Mouse (Mus musculus) myocyte (in vitro differentiated cells): ENCODE data around the gene Higd2a. TPM values are rescaled to one million over a fixed set of nuclear protein-coding genes. Genes with fewer than 3 reads are reported as not detected.

Experiments used
- H3K27me3 ChIP-seq: one replicate; pipeline ENCODE4 v1.6.1; 2011; ENCODE audit not compliant: control insufficient read depth, insufficient read depth, insufficient read length
- H3K36me3 ChIP-seq: one replicate; pipeline ENCODE4 v1.6.1; 2011; ENCODE audit not compliant: control insufficient read depth, insufficient read depth
- H3K4me2 ChIP-seq: one replicate; pipeline ENCODE4 v1.6.1; 2011; ENCODE audit warnings: low read depth, control low read depth
- H3K4me3 ChIP-seq: one replicate; pipeline ENCODE4 v1.5.1; 2011; ENCODE audit warnings: mild to moderate bottlenecking, control low read depth, moderate library complexity
- H3K79me2 ChIP-seq: one replicate; pipeline ENCODE4 v1.6.1; 2011; ENCODE audit not compliant: control insufficient read depth, insufficient read depth
- H3ac ChIP-seq: one replicate; pipeline ENCODE4 v1.6.1; 2011; ENCODE audit not compliant: control insufficient read depth, insufficient read length
- CEBPB ChIP-seq: IDR thresholded peaks from 2 replicates; pipeline ENCODE4 v1.6.1; 2011; ENCODE audit warnings: mild to moderate bottlenecking, moderate library complexity; ENCODE audit not compliant: poor library complexity, insufficient read depth, severe bottlenecking
- E2F4 ChIP-seq: IDR thresholded peaks from one replicate; pipeline ENCODE4 v1.6.1; 2011; ENCODE audit warnings: mild to moderate bottlenecking, control low read depth, moderate library complexity; ENCODE audit not compliant: insufficient read depth
- MAX ChIP-seq: IDR thresholded peaks from one replicate; pipeline ENCODE4 v1.6.1; 2011; ENCODE audit warnings: low read depth, mild to moderate bottlenecking, control low read depth
- MYOD1 ChIP-seq, 3 experiments: IDR thresholded peaks; one replicate each; pipeline ENCODE4 v1.6.1; 2011; ENCODE audit warnings: control low read depth in 2 of 3, low read depth in 2 of 3, mild to moderate bottlenecking in 2 of 3, moderate library complexity in 1 of 3; ENCODE audit not compliant: insufficient read length in 2 of 3, control insufficient read depth in 1 of 3
- MYOG ChIP-seq, 3 experiments: IDR thresholded peaks; one replicate each; pipeline ENCODE4 v1.6.1; 2011; ENCODE audit warnings: control low read depth in 2 of 3, low read depth in 2 of 3, mild to moderate bottlenecking in 2 of 3; ENCODE audit not compliant: insufficient read length in 2 of 3, control insufficient read depth in 1 of 3, insufficient read depth in 1 of 3
- POLR2A ChIP-seq: IDR thresholded peaks from one replicate; pipeline ENCODE4 v1.6.1; 2011; ENCODE audit warnings: low read depth, mild to moderate bottlenecking, control low read depth, moderate library complexity; ENCODE audit not compliant: insufficient read length
- POLR2AphosphoS2 ChIP-seq: IDR thresholded peaks from one replicate; pipeline ENCODE4 v1.6.1; 2011; ENCODE audit warnings: low read depth, control low read depth; ENCODE audit not compliant: insufficient read length
- REST ChIP-seq: IDR thresholded peaks from one replicate; pipeline ENCODE4 v1.6.1; 2011; ENCODE audit warnings: mild to moderate bottlenecking, control low read depth, moderate library complexity; ENCODE audit not compliant: insufficient read depth, insufficient read length
- SRF ChIP-seq: IDR thresholded peaks from one replicate; pipeline ENCODE4 v1.6.1; 2011; ENCODE audit warnings: low read depth; ENCODE audit not compliant: control insufficient read depth, insufficient read length
- TCF12 ChIP-seq: IDR thresholded peaks from one replicate; pipeline ENCODE4 v1.6.1; 2011; ENCODE audit warnings: mild to moderate bottlenecking, control low read depth; ENCODE audit not compliant: poor library complexity, insufficient read depth, severe bottlenecking
- TCF3 ChIP-seq: IDR thresholded peaks from one replicate; pipeline ENCODE4 v1.6.1; 2011; ENCODE audit warnings: low read depth, control low read depth; ENCODE audit not compliant: insufficient read length
- USF1 ChIP-seq: IDR thresholded peaks from one replicate; pipeline ENCODE4 v1.6.1; 2011; ENCODE audit warnings: low read depth, mild to moderate bottlenecking, control low read depth, moderate library complexity
- polyA plus RNA-seq: library from polyadenylated mRNA; unstranded; fragments of >200 nt; fragmentation: generic; extraction: Trizol; gene quantifications from one replicate; pipeline ENCODE4 v1.2.1, GENCODE M21; 2012; ENCODE audit warnings: missing spikeins

Gene Higd2a
- polyA plus RNA-seq, 1 experiment: 234 TPM

DNA sequence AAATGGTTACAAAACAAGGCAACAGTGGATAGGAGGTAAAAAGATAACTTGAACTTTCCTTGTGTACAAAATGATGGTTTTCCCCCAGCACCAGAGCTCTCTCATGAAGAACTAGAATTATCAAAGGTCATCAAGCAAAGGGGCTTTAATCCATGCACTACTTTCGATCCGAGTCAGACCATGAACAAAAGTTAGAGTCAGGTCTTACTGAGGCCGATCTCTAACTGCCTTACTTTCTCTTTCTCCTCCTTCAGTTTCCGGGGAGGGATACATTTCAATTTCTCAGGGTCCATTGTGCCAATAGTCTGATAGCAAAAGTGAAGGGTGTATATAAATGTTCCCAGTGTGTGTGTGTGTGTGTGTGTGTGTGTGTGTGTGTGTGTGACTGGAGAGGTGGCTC is 17.4 kb upstream of the Higd2a start:
- TF ChIP-seq MYOG (IDR thresholded peaks at IDR 0.05; ENCODE audit: control insufficient read depth in 1 of 3, insufficient read depth in 1 of 3, insufficient read length in 2 of 3, low read depth in 2 of 3) (no peak), TCF12 (no peak), CEBPB (no peak), MAX (no peak), E2F4 (no peak), POLR2A (no peak), TCF3 (no peak), REST (no peak), MYOD1 (IDR thresholded peaks at IDR 0.05; ENCODE audit: control insufficient read depth in 1 of 3, insufficient read length in 2 of 3, low read depth in 2 of 3) (no peak), SRF (no peak), USF1 (no peak), POLR2AphosphoS2 (no peak)
- H3K4me3 ChIP-seq: no peak overlapping the region
- H3ac ChIP-seq: no peak overlapping the region
- H3K36me3 ChIP-seq: no peaks in the 10 kb centered on the region
- peaks cover 14% of the 10 kb centered on the region for H3K79me2 ChIP-seq
- H3K27me3 ChIP-seq: no peaks in the 10 kb centered on the region
- H3K4me2 ChIP-seq: peak overlapping the region; percentile 37

DNA sequence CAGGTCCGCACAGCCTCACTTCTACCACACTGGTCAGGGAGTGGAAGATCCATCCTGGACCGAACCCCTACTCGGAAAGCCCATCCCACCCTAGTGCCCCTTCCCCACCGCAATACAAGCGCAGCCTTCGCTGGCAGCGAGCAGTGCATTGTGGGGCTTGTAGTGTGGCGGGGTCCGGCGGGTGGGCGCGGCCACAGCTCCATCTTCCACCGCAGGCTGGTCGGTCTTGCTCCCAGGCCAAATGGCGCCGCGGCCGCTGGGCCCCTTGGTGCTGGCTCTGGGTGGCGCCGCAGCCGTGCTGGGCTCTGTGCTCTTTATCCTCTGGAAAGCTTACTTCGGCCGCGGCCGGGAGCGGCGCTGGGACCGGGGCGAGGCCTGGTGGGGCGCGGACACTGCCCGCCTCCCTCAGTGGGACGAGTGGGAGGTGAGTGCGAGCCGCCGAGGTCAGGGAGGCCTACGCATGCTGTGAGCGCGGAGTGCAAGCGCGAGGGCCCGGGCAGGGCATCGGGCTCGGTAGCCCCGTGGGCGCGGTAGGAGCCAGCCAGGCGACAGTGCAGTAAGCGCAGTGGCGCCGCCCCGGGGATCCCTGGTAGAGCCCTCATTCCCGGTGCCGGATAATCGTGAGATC is 15.0 kb upstream of the Higd2a start, which contains the start of gene Arl10:
Gene Arl10, plus strand, starts transcription at position 162 of the 628 bp plus-strand sequence.
- Histone ChIP-seq H3K36me3 (no peaks in the 10 kb centered on the region), H3K4me3 (peak within 1 kb of the TSS; percentile 51), H3K79me2 (peaks cover 14% of the 10 kb centered on the region), H3K27me3 (no peaks in the 10 kb centered on the region), H3ac (peak within 1 kb of the TSS; percentile 62), H3K4me2 (peak within 1 kb of the TSS; percentile 94)
- no peak for TF ChIP-seq MYOG (IDR thresholded peaks at IDR 0.05; ENCODE audit: control insufficient read depth in 1 of 3, insufficient read depth in 1 of 3, insufficient read length in 2 of 3, low read depth in 2 of 3)
- TF ChIP-seq POLR2A: peak; percentile 75
- peak; percentile 44 for TF ChIP-seq POLR2AphosphoS2

DNA sequence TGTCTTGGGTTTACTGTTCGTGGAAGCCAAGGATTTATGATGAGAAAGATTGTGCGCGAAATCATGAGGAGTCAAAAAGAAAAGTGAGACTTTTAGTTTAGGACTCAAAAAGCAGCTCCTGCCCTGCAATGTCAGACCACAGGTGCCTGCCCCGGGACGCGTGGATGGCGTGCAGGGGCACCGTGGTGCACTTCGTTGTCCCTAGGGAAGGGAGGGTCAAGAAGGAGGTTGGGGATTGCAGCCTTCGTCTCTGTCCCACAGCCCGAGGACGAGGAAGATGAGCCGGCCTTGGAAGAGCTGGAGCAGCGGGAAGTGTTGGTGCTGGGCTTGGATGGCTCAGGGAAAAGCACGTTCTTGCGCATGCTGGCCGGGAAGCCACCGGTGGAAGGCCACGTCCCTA is 14.5 kb upstream of the Higd2a start:
- TF ChIP-seq POLR2A: no peak
- no peak for TF ChIP-seq USF1
- no peak for TF ChIP-seq CEBPB
- no peak for TF ChIP-seq POLR2AphosphoS2
- TF ChIP-seq MAX: no peak
- TF ChIP-seq TCF3: no peak
- TF ChIP-seq MYOG (IDR thresholded peaks at IDR 0.05; ENCODE audit: control insufficient read depth in 1 of 3, insufficient read depth in 1 of 3, insufficient read length in 2 of 3, low read depth in 2 of 3): no peak
- TF ChIP-seq MYOD1 (IDR thresholded peaks at IDR 0.05; ENCODE audit: control insufficient read depth in 1 of 3, insufficient read length in 2 of 3, low read depth in 2 of 3): no peak
- Histone ChIP-seq H3K27me3 (no peaks in the 10 kb centered on the region), H3K4me2 (peak overlapping the region; percentile 94), H3K4me3 (peak overlapping the region; percentile 51), H3K79me2 (peaks cover 14% of the 10 kb centered on the region), H3K36me3 (no peaks in the 10 kb centered on the region), H3ac (peak overlapping the region; percentile 62)

DNA sequence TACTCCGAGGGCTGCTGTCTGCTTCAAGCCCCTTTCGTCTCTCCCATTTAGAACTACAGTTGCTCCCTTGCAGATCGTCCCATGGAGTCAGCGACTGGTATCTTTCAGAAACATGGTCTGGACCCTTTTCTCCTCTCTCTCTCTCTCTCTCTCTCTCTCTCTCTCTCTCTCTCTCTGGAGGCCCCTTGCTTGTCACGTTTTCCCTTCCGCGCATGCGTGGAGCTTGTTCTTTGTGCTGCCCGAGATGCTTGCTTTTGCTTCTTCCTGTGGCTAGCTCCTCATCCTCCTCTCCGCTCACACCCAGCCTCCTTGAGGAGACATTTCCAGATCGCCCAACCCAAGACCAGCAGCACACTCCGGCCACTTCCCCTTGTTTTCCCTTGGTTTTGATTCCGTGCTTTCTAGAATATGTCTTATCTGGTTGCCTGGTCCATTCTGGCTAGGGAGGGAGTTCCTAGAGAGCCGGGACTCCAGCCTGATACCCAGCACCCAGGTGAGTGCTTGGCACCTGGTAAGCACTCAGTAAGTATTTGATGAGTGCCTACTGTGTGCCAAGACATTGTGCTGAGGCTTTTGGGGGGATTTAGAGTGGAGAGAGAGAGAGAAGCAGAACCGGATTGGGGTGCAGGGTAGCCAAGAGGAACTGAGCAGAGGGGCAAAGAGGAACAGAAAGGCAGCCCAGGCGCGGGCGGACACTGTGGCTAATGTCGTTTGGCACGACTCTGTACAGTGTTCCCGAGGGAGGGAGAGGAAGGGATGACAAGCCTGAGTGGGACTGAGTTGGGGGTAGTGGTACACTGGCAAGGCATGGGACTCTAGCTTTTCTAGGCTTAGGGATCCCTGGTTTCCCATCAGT is 12.1 kb upstream of the Higd2a start:
- Histone ChIP-seq H3K27me3 (no peaks in the 10 kb centered on the region), H3K79me2 (peaks cover 14% of the 10 kb centered on the region), H3K4me3 (no peak overlapping the region), H3ac (no peak overlapping the region), H3K36me3 (peaks cover 4% of the 10 kb centered on the region), H3K4me2 (no peak overlapping the region)
- TF ChIP-seq POLR2A (peak; percentile 14), MAX (no peak)

DNA sequence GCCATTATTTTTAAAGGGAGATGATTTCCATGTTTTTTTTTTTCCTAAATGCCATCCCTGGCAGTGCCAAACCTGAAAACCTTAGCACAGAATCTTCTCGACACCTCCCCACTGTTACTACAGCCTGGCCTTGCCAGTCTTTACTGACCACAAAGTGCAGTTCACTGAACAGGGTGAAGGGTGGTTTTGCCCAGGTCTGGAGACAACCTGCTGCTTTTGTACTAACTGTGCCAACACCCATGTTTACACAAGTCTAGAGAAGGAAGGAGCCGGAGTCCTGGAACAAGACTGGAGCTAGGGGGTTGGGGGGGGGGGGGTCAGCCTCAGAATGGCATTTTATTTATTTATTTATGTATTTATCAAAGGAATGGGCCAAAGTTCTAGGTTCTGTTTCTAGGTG is 8.6 kb upstream of the Higd2a start:
- Histone ChIP-seq H3K27me3 (no peaks in the 10 kb centered on the region), H3K4me2 (no peak overlapping the region), H3K36me3 (peaks cover 8% of the 10 kb centered on the region), H3ac (no peak overlapping the region), H3K4me3 (no peak overlapping the region), H3K79me2 (peaks cover 3% of the 10 kb centered on the region)
- TF ChIP-seq POLR2AphosphoS2 (no peak), TCF12 (no peak), POLR2A (no peak), SRF (no peak), REST (no peak), CEBPB (no peak), TCF3 (no peak), MAX (no peak), MYOD1 (IDR thresholded peaks at IDR 0.05; ENCODE audit: control insufficient read depth in 1 of 3, insufficient read length in 2 of 3, low read depth in 2 of 3) (no peak), USF1 (no peak), MYOG (IDR thresholded peaks at IDR 0.05; ENCODE audit: control insufficient read depth in 1 of 3, insufficient read depth in 1 of 3, insufficient read length in 2 of 3, low read depth in 2 of 3) (no peak), E2F4 (no peak)
